Mouse (Mus musculus) heart, adult 2 months (tissue): ENCODE measurements around the gene Tex44.

ENCODE experiments used
- CTCF ChIP-seq: fragments of 200-600 bp; IDR thresholded peaks from 2 replicates; pipeline ENCODE4 v1.8.1; 2022; ENCODE audit warnings: antibody characterized with exemption, mild to moderate bottlenecking, moderate library complexity
- EP300 ChIP-seq: fragments of 200-500 bp; IDR thresholded peaks from 2 replicates; pipeline ENCODE4 v1.6.1; 2011; ENCODE audit warnings: low read depth, low read length, control low read depth; ENCODE audit not compliant: insufficient read depth
- POLR2A ChIP-seq: fragments of 200-500 bp; IDR thresholded peaks from 2 replicates; pipeline ENCODE4 v1.6.1; 2011; ENCODE audit warnings: mild to moderate bottlenecking, low read depth, low read length, control low read depth; ENCODE audit not compliant: insufficient read depth

GRCm38 (mm10) chr1:86409476-86409875 is 16.7 kb upstream of the Tex44 start:
- TF ChIP-seq POLR2A (no peak), CTCF (no peak), EP300 (no peak)
